Mouse (Mus musculus) stomach, postnatal 0 days (tissue): Measurements from ENCODE around the gene Rexo4. TPM values are rescaled to one million over a fixed set of nuclear protein-coding genes. Genes with fewer than 3 reads are reported as not detected.

Experiments
- ATAC-seq: fragments of 200-750 bp; cut with Nextera tagmentation; 2 replicates; pipeline ENCODE4 v1.8.0; 2017; ENCODE audit not compliant: low FRiP score, low TSS enrichment
- DNase-seq: peaks from one replicate; pipeline ENCODE4 v3.0.0-alpha.2; 2016; ENCODE audit warnings: low spot score
- H3K27ac ChIP-seq: fragments of 300-500 bp; sonication (generic); replicated peaks from 2 replicates; pipeline ENCODE4 v1.5.1; 2014; ENCODE audit warnings: mild to moderate bottlenecking, control low read depth
- H3K27me3 ChIP-seq: fragments of 300-500 bp; sonication (generic); 2 replicates; pipeline ENCODE4 v1.6.1; 2014; ENCODE audit warnings: low read length; ENCODE audit not compliant: control insufficient read depth, insufficient read depth
- H3K36me3 ChIP-seq: fragments of 300-500 bp; sonication (generic); 2 replicates; pipeline ENCODE4 v1.6.1; 2014; ENCODE audit warnings: low read length, mixed read lengths; ENCODE audit not compliant: control insufficient read depth, insufficient read depth
- H3K4me1 ChIP-seq: fragments of 300-500 bp; sonication (generic); replicated peaks from 2 replicates; pipeline ENCODE4 v1.6.1; 2014; ENCODE audit warnings: antibody characterized with exemption; ENCODE audit not compliant: control insufficient read depth, insufficient read depth
- H3K4me2 ChIP-seq: fragments of 300-500 bp; sonication (generic); replicated peaks from 2 replicates; pipeline ENCODE4 v1.6.1; 2014; ENCODE audit warnings: low read depth, mild to moderate bottlenecking, control low read depth, moderate library complexity
- H3K4me3 ChIP-seq: fragments of 300-500 bp; sonication (generic); 2 replicates; pipeline ENCODE4 v1.5.1; 2014; ENCODE audit warnings: low read depth, low read length, control low read depth
- H3K9ac ChIP-seq: fragments of 300-500 bp; sonication (generic); 2 replicates; pipeline ENCODE4 v1.6.1; 2014; ENCODE audit warnings: mild to moderate bottlenecking, low read length, control low read depth, mixed read lengths
- H3K9me3 ChIP-seq: fragments of 300-500 bp; sonication (generic); 2 replicates; pipeline ENCODE4 v1.6.1; 2016; ENCODE audit warnings: low read length; ENCODE audit not compliant: control insufficient read depth
- CTCF ChIP-seq: IDR thresholded peaks from 2 replicates; pipeline ENCODE4 v1.5.1; 2016; ENCODE audit warnings: antibody characterized with exemption, low read depth, mild to moderate bottlenecking, moderate library complexity
- EP300 ChIP-seq: optimal IDR thresholded peaks from 2 replicates; pipeline ENCODE3; 2016; ENCODE audit warnings: antibody characterized with exemption
- WGBS: fragments of 180-500 bp; shearing (Covaris S2); extraction: QIAGEN DNeasy Blood & Tissue Kit; methylation state at CpG from one replicate; pipeline ENCODE4 v1.1.7; 2014; 5-methylcytosine and 5-hydroxymethylcytosine counted together
- polyA plus RNA-seq: library from polyadenylated mRNA; unstranded; fragments of >200 nt; fragmentation: Nextera tagmentation; extraction: Ambion mirVana; gene quantifications from 2 replicates; pipeline ENCODE4 v1.2.1, GENCODE M21; 2015

Rexo4 gene
- 21.7 and 23.0 TPM in 2 replicates for polyA plus RNA-seq

DNA sequence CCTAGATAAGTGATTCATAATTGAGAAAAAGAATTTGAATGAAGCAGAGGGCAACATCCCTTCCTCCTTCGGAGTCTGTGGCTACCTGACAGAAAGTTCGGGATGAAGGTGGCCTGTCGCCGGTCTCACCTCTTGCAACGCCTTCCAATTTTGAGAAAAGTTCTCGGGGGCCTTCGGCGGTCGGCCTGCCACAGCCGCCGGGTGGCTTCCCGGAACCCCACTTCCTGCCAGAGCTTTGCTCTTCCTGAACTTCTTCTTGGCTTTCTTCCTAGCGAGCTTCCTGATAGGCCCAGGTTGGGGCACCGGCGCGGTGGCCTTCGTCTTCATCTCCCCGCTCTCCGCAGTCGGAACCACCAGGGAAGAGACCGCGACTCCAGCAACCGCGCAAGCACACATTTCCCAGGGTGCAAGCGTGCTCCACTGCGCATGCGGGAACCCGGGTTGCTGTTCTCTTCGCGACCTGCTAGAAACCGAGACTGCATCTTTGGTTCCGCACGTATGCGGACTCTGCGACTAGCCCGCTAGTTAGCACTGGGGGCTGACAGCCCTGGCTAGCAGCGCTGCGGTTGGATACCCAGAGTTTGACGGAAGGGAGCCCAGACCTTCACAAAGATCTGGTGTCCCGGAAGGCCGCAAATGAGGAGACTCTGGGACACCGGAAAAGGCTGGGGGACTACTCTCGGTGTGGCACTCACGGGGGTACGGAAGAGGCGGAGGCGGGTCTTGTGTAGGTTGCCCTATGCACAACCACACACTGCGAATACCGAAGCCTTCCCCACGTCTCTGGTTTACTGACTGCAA is at the start of gene Rexo4:
Gene Rexo4, minus strand, starts transcription at position 464 of the 801 bp plus-strand sequence.
- H3K4me2 ChIP-seq: peak within 1 kb of the TSS; percentile 74
- no peaks in the 10 kb centered on the region for H3K9me3 ChIP-seq
- whole genome bisulfite sequencing: under 1% methylated on average over 50 of the region's 50 CpGs
- peak within 1 kb of the TSS; percentile 75 for H3K4me3 ChIP-seq
- H3K27ac ChIP-seq: peak within 1 kb of the TSS; percentile 99
- H3K27me3 ChIP-seq: no peaks in the 10 kb centered on the region
- peak within 1 kb of the TSS; percentile 79 for H3K9ac ChIP-seq
- DNase-seq (peak; percentile 93), ATAC-seq (peak; percentile 93)
- peaks cover 10% of the 10 kb centered on the region; the same call in 1 of the 2 replicates for H3K36me3 ChIP-seq
- no peaks in the 10 kb centered on the region for H3K4me1 ChIP-seq
- TF ChIP-seq EP300 (no peak), CTCF (no peak; the same call in 1 of the 2 replicates)

DNA sequence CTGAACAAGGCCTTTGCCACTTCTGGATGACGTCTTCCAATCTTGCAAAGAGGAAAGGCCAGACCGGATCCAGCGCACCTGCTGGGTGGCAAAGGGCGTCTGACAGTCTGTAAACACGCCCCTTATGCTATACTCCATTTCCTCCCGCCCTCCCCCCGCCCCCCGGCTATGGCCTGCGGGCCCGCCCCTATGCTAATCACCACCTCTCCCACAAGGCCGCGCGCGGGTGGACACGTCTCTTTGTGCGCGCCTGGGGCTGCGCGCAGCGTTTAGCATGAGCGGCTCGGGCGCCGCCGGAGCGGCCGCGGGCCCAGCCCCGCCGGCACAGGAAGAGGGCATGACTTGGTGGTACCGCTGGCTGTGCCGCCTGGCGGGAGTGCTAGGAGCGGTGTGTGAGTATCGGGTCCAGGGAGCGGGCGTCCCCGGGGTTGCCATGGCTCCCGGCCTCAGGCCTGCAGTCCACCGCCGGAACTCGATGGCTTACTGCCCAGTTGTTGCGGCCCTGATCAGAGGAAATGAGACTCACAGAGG is 45.6 kb upstream of the Rexo4 start, which contains the start of gene Cacfd1:
Gene Cacfd1, plus strand, starts transcription at position 213 of the 531 bp plus-strand sequence.
- Histone ChIP-seq H3K4me2 (peak within 1 kb of the TSS; percentile 78), H3K4me3 (peak within 1 kb of the TSS; percentile 79), H3K27ac (peak within 1 kb of the TSS; percentile 90), H3K27me3 (no peaks in the 10 kb centered on the region), H3K9me3 (no peaks in the 10 kb centered on the region), H3K36me3 (0 out of 2 replicates have a peak, but pooled peaks cover 5% of the 10 kb centered on the region), H3K4me1 (0 out of 2 replicates have a peak, but pooled peaks cover 6% of the 10 kb centered on the region), H3K9ac (peak within 1 kb of the TSS; percentile 92)
- DNase-seq (peak; percentile 97), ATAC-seq (peak; percentile 97)
- no peak for TF ChIP-seq CTCF
- TF ChIP-seq EP300: no peak
- WGBS: under 1% methylated on average over 38 of the region's 43 CpGs

DNA sequence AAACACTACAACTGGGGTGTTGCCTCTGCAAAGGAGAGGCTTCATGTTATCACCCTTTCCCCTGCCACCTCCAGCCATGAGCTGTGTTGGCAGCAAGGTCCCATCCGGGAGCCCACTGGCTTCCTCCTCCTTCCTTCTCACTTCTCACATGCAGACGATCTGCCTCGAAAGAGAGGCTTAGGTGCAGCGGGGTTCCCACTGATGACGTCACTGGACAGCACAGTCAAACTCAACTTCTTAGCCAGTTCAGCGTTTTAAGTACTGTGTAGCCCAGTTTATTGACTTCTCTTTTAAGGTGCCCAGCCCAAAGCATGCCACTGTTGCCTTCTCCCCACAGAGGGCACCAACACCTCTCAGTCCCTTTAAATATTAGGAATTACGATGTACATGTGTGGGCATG is 43.5 kb upstream of the Rexo4 start:
- no peaks in the 10 kb centered on the region for H3K9me3 ChIP-seq
- 0 out of 2 replicates have a peak, but pooled peaks cover 6% of the 10 kb centered on the region for H3K4me1 ChIP-seq
- H3K9ac ChIP-seq: no peak overlapping the region
- no peak for DNase-seq
- ATAC-seq: no peak
- no peak overlapping the region for H3K4me3 ChIP-seq
- H3K4me2 ChIP-seq: no peak overlapping the region
- no peak overlapping the region for H3K27ac ChIP-seq
- WGBS: 53% methylated on average over 7 of the region's 7 CpGs
- H3K27me3 ChIP-seq: no peaks in the 10 kb centered on the region
- H3K36me3 ChIP-seq: no peaks in the 10 kb centered on the region
- TF ChIP-seq EP300 (no peak), CTCF (peak; percentile 44; the same call in 1 of the 2 replicates)

DNA sequence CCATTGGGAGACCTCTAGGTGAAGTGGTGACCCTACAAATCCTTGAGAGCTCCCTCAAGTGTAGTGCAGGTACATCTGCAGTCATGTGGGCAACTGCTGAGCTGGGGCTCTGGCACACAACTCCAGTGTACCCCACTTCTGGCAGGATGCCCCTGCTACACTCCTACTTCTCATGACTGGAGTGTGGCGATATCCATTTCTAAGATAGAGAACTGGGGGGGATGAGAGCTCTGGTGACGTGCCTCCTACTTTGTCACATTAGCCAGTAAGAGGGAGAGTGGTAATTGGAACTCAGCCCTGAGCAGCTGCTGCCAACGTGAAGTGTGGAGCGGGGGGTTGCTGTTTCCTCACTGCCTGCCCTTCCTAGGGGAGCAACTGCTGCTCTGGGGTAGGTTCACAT is 42.1 kb upstream of the Rexo4 start:
- no peaks in the 10 kb centered on the region for H3K27me3 ChIP-seq
- 68% methylated on average over 4 of the region's 4 CpGs for WGBS

DNA sequence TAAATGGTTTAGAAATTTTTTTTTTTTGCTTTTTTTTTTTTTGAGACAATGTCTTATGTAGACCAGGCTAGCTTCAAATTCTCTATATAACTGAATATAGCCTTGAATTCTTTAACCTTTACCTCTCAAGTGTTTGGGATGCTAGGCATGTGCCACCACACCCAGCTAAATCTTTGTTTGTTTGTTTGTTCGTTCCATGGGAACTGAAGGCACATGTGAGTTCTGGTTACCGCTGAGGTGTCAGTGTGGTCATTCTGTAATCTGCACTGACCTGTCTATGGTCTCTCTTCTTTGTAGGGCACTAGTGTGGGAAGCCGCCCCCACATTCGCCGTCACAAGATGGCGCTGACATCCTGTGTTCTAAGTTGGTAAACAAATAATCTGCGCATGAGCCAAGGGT is 33.8 kb upstream of the Rexo4 start:
- H3K4me1 ChIP-seq: no peaks in the 10 kb centered on the region
- H3K9me3 ChIP-seq: no peaks in the 10 kb centered on the region
- ATAC-seq (no peak), DNase-seq (no peak)
- no peak for TF ChIP-seq CTCF
- no peak overlapping the region for H3K27ac ChIP-seq
- no peaks in the 10 kb centered on the region for H3K36me3 ChIP-seq
- no peaks in the 10 kb centered on the region for H3K27me3 ChIP-seq
- 94% methylated on average over 7 of the region's 7 CpGs for WGBS
- no peak overlapping the region for H3K9ac ChIP-seq
- H3K4me2 ChIP-seq: no peak overlapping the region
- no peak overlapping the region for H3K4me3 ChIP-seq

More for the DNA sequence above, 42.1 kb upstream of the Rexo4 start:
- H3K4me1 ChIP-seq: 0 out of 2 replicates have a peak, but pooled peaks cover 6% of the 10 kb centered on the region
- no peaks in the 10 kb centered on the region for H3K36me3 ChIP-seq
- TF ChIP-seq EP300 (no peak), CTCF (no peak)
- ATAC-seq (no peak), DNase-seq (no peak)
- H3K27ac ChIP-seq: no peak overlapping the region
- no peak overlapping the region for H3K4me2 ChIP-seq
- no peak overlapping the region for H3K4me3 ChIP-seq
- H3K9ac ChIP-seq: no peak overlapping the region
- no peaks in the 10 kb centered on the region for H3K9me3 ChIP-seq

DNA sequence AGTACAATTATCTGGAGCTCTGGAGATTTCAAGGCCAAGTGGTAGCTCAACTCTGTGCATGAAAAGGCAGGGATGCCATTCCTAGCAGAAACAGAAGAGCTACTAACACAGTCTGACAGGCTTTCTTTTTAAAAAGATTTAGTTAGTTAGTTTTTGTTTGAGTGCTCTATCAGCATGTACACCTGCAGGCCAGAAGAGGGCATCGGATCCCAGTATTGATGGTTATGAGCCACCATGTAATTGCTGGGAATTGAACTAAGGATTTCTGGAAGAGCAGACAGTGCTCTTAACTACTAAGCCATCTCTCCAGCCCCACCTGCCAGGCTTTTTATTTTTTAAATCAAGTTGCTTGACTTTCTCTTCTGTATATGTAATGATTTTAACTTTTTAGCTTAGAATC is 33.3 kb upstream of the Rexo4 start:
- no peaks in the 10 kb centered on the region for H3K4me1 ChIP-seq
- H3K4me2 ChIP-seq: no peak overlapping the region
- no peak overlapping the region for H3K27ac ChIP-seq
- no peaks in the 10 kb centered on the region for H3K9me3 ChIP-seq
- no peak overlapping the region for H3K9ac ChIP-seq
- no peaks in the 10 kb centered on the region for H3K36me3 ChIP-seq
- DNase-seq (no peak), ATAC-seq (no peak)
- 84% methylated on average over 1 of the region's 1 CpGs for WGBS
- H3K27me3 ChIP-seq: no peaks in the 10 kb centered on the region
- no peak for TF ChIP-seq EP300
- peak; percentile 47 for TF ChIP-seq CTCF
- H3K4me3 ChIP-seq: no peak overlapping the region
